Mouse (Mus musculus): ENCODE results near the gene Rgl2. TPM values are rescaled to one million over a fixed set of nuclear protein-coding genes. Genes with fewer than 3 reads are reported as not detected.
A peak's percentile ranks its signal among the peaks of the same experiment; 100 is the strongest.

Rgl2 gene
- polyA plus RNA-seq, 1 experiment from 2014 or later = 39.8 TPM

GRCm38 (mm10) chr17:33953961-33954565 is 24.7 kb downstream of the Rgl2 start:
- no peaks in the 10 kb centered on the region for H3K27me3 ChIP-seq (ENCODE audit: control insufficient read depth, insufficient read depth, low read length)
- peaks cover 27% of the 10 kb centered on the region for H3K36me3 ChIP-seq (ENCODE audit: control insufficient read depth, insufficient read depth, low read length)
- peak overlapping the region; percentile 97 for H3K9ac ChIP-seq (replicated peaks; ENCODE audit: low read depth, low read length)
- peaks cover 39% of the 10 kb centered on the region; the same call in 1 of the 2 replicates for H3K4me1 ChIP-seq (ENCODE audit: control insufficient read depth, insufficient read depth, low read length)
- WGBS = 34% methylated on average over 5 of the region's 5 CpGs
- no peaks in the 10 kb centered on the region for H3K9me3 ChIP-seq (ENCODE audit: control insufficient read depth, low read depth, low read length)
- peak overlapping the region; percentile 94 for H3K27ac ChIP-seq (ENCODE audit: low read length)
- H3K4me2 ChIP-seq (replicated peaks; ENCODE audit: low read depth, low read length) = peak overlapping the region; percentile 100
- no peak for ATAC-seq (ENCODE audit: insufficient number of reproducible peaks, insufficient read depth, low FRiP score, low read depth)
- peak overlapping the region; percentile 99 for H3K4me3 ChIP-seq (ENCODE audit: low read depth, low read length)

GRCm38 (mm10) chr17:33954646-33955554 is 25.6 kb downstream of the Rgl2 start:
- H3K9ac ChIP-seq (replicated peaks; ENCODE audit: low read depth, low read length) = peak overlapping the region; percentile 97
- peaks cover 33% of the 10 kb centered on the region; the same call in 1 of the 2 replicates for H3K4me1 ChIP-seq (ENCODE audit: control insufficient read depth, insufficient read depth, low read length)
- H3K4me3 ChIP-seq (ENCODE audit: low read depth, low read length) = peak overlapping the region; percentile 99
- H3K36me3 ChIP-seq (ENCODE audit: control insufficient read depth, insufficient read depth, low read length) = peaks cover 34% of the 10 kb centered on the region
- 1% methylated on average over 33 of the region's 33 CpGs for WGBS
- ATAC-seq (ENCODE audit: insufficient number of reproducible peaks, insufficient read depth, low FRiP score, low read depth) = no peak
- H3K27me3 ChIP-seq (ENCODE audit: control insufficient read depth, insufficient read depth, low read length) = no peaks in the 10 kb centered on the region
- H3K9me3 ChIP-seq (ENCODE audit: control insufficient read depth, low read depth, low read length) = no peaks in the 10 kb centered on the region
- peak overlapping the region; percentile 100 for H3K4me2 ChIP-seq (replicated peaks; ENCODE audit: low read depth, low read length)
- H3K27ac ChIP-seq (ENCODE audit: low read length) = peak overlapping the region; percentile 94

DNA sequence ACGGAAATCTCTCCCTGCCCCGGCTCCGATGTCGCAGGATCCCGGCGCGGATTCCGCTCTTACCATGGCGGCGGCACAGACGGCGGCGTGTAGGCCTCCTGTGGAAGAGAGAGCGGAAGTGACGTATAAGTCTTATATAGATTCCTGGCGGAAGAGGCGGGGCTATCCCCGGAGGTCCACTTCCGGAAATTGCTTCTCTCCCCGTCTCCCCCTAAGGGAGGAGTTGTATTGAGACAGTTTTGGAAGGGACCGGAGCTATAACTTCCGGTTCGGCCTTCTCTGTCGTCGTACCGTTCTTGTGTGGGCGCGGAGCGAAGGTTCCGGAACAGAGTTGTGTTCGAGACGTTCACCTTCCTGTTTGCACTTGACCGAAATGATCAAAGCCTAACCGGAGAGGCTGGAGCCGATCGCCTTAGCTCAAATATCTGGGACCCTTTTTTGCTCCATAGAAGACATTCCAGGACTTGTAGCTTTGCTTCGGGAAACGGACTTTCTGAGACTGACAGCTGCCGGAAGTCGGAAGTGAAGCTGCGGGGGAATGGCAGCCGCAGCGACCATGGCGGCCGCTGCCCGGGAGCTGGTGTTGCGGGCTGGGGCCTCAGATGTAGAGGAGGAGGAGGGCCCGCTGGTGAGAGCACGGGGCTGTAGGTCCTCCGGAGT is 26.3 kb downstream of the Rgl2 start, which contains the start of the genes Vps52 and Rps18:
TSS of gene Vps52 (plus strand) at position 258 of the 660 bp plus-strand sequence.
TSS of gene Rps18 (minus strand) at position 447 of the 660 bp plus-strand sequence.
- H3K4me3 ChIP-seq (ENCODE audit: low read depth, low read length) = peak within 1 kb of the TSS; percentile 99
- under 1% methylated on average over 50 of the region's 50 CpGs for WGBS
- no peaks in the 10 kb centered on the region for H3K27me3 ChIP-seq (ENCODE audit: control insufficient read depth, insufficient read depth, low read length)

DNA sequence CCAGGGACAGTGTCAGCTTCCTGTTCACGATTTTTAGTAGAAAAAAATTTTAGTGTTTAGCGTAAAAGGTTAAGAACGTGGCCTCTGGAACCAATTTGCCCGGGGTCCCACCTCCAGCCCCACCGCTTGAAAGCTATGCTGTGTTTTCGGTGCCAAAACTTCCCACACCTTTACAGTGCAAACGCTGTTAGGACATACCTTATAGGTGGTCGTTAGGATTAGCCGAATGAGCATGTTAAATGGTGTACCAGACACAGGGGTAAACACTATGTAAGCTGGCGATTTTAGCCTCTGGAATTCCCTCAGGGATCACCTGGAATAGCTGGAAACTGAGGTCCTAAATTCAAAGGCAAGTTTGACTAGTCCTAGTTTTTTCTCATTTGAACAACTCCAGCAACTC is 27.0 kb downstream of the Rgl2 start:
- H3K9ac ChIP-seq (replicated peaks; ENCODE audit: low read depth, low read length) = peak overlapping the region; percentile 54
- H3K9me3 ChIP-seq (ENCODE audit: control insufficient read depth, low read depth, low read length) = no peaks in the 10 kb centered on the region
- 8% methylated on average over 10 of the region's 10 CpGs for WGBS
- peak overlapping the region; percentile 84 for H3K4me2 ChIP-seq (replicated peaks; ENCODE audit: low read depth, low read length)
- peaks cover 35% of the 10 kb centered on the region for H3K36me3 ChIP-seq (ENCODE audit: control insufficient read depth, insufficient read depth, low read length)
- H3K4me1 ChIP-seq (ENCODE audit: control insufficient read depth, insufficient read depth, low read length) = peaks cover 30% of the 10 kb centered on the region; the same call in 1 of the 2 replicates
- H3K4me3 ChIP-seq (ENCODE audit: low read depth, low read length) = peak overlapping the region; percentile 99
- ATAC-seq (ENCODE audit: insufficient number of reproducible peaks, insufficient read depth, low FRiP score, low read depth) = no peak
- peak overlapping the region; percentile 84; the same call in 1 of the 2 replicates for H3K27ac ChIP-seq (ENCODE audit: low read length)
- H3K27me3 ChIP-seq (ENCODE audit: control insufficient read depth, insufficient read depth, low read length) = no peaks in the 10 kb centered on the region

More for the DNA sequence above, 26.3 kb downstream of the Rgl2 start, which contains the start of the genes Vps52 and Rps18:
- Histone ChIP-seq H3K4me2 (replicated peaks; ENCODE audit: low read depth, low read length) (peak within 1 kb of the TSS; percentile 100), H3K4me1 (ENCODE audit: control insufficient read depth, insufficient read depth, low read length) (peaks cover 30% of the 10 kb centered on the region; the same call in 1 of the 2 replicates), H3K36me3 (ENCODE audit: control insufficient read depth, insufficient read depth, low read length) (peaks cover 35% of the 10 kb centered on the region), H3K27ac (ENCODE audit: low read length) (peak within 1 kb of the TSS; percentile 94), H3K9me3 (ENCODE audit: control insufficient read depth, low read depth, low read length) (no peaks in the 10 kb centered on the region), H3K9ac (replicated peaks; ENCODE audit: low read depth, low read length) (peak within 1 kb of the TSS; percentile 97)
- peak; percentile 89 for ATAC-seq (ENCODE audit: insufficient number of reproducible peaks, insufficient read depth, low FRiP score, low read depth)

GRCm38 (mm10) chr17:33957493-33957892 is 28.1 kb downstream of the Rgl2 start:
- 90% methylated on average over 6 of the region's 6 CpGs for WGBS

GRCm38 (mm10) chr17:33958451-33958850 is 29.1 kb downstream of the Rgl2 start:
- Histone ChIP-seq H3K27ac (ENCODE audit: low read length) (no peak overlapping the region), H3K4me3 (ENCODE audit: low read depth, low read length) (no peak overlapping the region), H3K27me3 (ENCODE audit: control insufficient read depth, insufficient read depth, low read length) (no peaks in the 10 kb centered on the region), H3K4me1 (ENCODE audit: control insufficient read depth, insufficient read depth, low read length) (peaks cover 16% of the 10 kb centered on the region; the same call in 1 of the 2 replicates), H3K4me2 (replicated peaks; ENCODE audit: low read depth, low read length) (no peak overlapping the region), H3K36me3 (ENCODE audit: control insufficient read depth, insufficient read depth, low read length) (peaks cover 17% of the 10 kb centered on the region), H3K9ac (replicated peaks; ENCODE audit: low read depth, low read length) (no peak overlapping the region), H3K9me3 (ENCODE audit: control insufficient read depth, low read depth, low read length) (no peaks in the 10 kb centered on the region)
- WGBS = 93% methylated on average over 11 of the region's 11 CpGs
- ATAC-seq (ENCODE audit: insufficient number of reproducible peaks, insufficient read depth, low FRiP score, low read depth) = no peak

More at GRCm38 (mm10) chr17:33957493-33957892, 28.1 kb downstream of the Rgl2 start:
- Histone ChIP-seq H3K27ac (ENCODE audit: low read length) (no peak overlapping the region), H3K9ac (replicated peaks; ENCODE audit: low read depth, low read length) (no peak overlapping the region), H3K9me3 (ENCODE audit: control insufficient read depth, low read depth, low read length) (no peaks in the 10 kb centered on the region), H3K4me2 (replicated peaks; ENCODE audit: low read depth, low read length) (no peak overlapping the region), H3K36me3 (ENCODE audit: control insufficient read depth, insufficient read depth, low read length) (peaks cover 26% of the 10 kb centered on the region), H3K4me1 (ENCODE audit: control insufficient read depth, insufficient read depth, low read length) (peaks cover 25% of the 10 kb centered on the region; the same call in 1 of the 2 replicates), H3K27me3 (ENCODE audit: control insufficient read depth, insufficient read depth, low read length) (no peaks in the 10 kb centered on the region), H3K4me3 (ENCODE audit: low read depth, low read length) (no peak overlapping the region)
- ATAC-seq (ENCODE audit: insufficient number of reproducible peaks, insufficient read depth, low FRiP score, low read depth) = no peak

- Histone ChIP-seq H3K4me3 (ENCODE audit: low read depth, low read length) (no peak overlapping the region), H3K9ac (replicated peaks; ENCODE audit: low read depth, low read length) (no peak overlapping the region), H3K4me2 (replicated peaks; ENCODE audit: low read depth, low read length) (no peak overlapping the region), H3K27ac (ENCODE audit: low read length) (no peak overlapping the region), H3K4me1 (ENCODE audit: control insufficient read depth, insufficient read depth, low read length) (peaks cover 9% of the 10 kb centered on the region; the same call in 1 of the 2 replicates), H3K27me3 (ENCODE audit: control insufficient read depth, insufficient read depth, low read length) (no peaks in the 10 kb centered on the region), H3K9me3 (ENCODE audit: control insufficient read depth, low read depth, low read length) (no peaks in the 10 kb centered on the region), H3K36me3 (ENCODE audit: control insufficient read depth, insufficient read depth, low read length) (peaks cover 12% of the 10 kb centered on the region)
- WGBS = 95% methylated on average over 13 of the region's 13 CpGs
- ATAC-seq (ENCODE audit: insufficient number of reproducible peaks, insufficient read depth, low FRiP score, low read depth) = no peak
These were observed 29.8 kb downstream of the Rgl2 start for GRCm38 (mm10) chr17:33959135-33959534.

DNA sequence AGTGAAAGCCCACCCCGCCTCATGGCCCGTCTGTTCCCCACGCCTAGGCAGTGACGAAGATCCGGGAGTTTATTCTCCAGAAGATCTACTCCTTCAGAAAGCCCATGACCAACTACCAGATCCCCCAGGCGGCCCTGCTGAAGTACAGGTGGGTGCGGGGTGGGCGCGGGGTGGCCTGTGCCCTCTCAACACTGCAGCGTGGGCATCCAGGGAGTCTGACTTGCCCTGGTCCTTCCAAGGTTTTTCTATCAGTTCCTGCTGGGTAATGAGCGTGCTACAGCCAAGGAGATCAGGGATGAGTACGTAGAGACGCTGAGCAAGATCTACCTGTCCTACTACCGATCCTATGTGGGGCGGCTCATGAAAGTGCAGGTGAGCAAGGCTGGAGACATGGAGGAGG is 30.6 kb downstream of the Rgl2 start:
- 92% methylated on average over 15 of the region's 15 CpGs for WGBS
- Histone ChIP-seq H3K9ac (replicated peaks; ENCODE audit: low read depth, low read length) (no peak overlapping the region), H3K27ac (ENCODE audit: low read length) (no peak overlapping the region), H3K36me3 (ENCODE audit: control insufficient read depth, insufficient read depth, low read length) (peaks cover 8% of the 10 kb centered on the region), H3K4me2 (replicated peaks; ENCODE audit: low read depth, low read length) (no peak overlapping the region), H3K4me1 (ENCODE audit: control insufficient read depth, insufficient read depth, low read length) (peaks cover 4% of the 10 kb centered on the region; the same call in 1 of the 2 replicates), H3K27me3 (ENCODE audit: control insufficient read depth, insufficient read depth, low read length) (no peaks in the 10 kb centered on the region), H3K9me3 (ENCODE audit: control insufficient read depth, low read depth, low read length) (no peaks in the 10 kb centered on the region), H3K4me3 (ENCODE audit: low read depth, low read length) (no peak overlapping the region)
- no peak for ATAC-seq (ENCODE audit: insufficient number of reproducible peaks, insufficient read depth, low FRiP score, low read depth)
